Mouse (Mus musculus) CH12.LX (cell line): ENCODE measurements around the gene Mcur1.

ENCODE experiments used
- CTCF ChIP-seq, 2 experiments: IDR thresholded peaks in 1 of 2; conservative IDR thresholded peaks in 1 of 2; 2 replicates each; pipeline ENCODE4 v1.5.1; 2011 to 2012; ENCODE audit warnings: low read depth in 2 of 2, low read length in 2 of 2, improper control_type of control experiment in 1 of 2, inconsistent platforms in 1 of 2, mild to moderate bottlenecking in 1 of 2, moderate library complexity in 1 of 2
- POLR2A ChIP-seq: IDR thresholded peaks from 2 replicates; pipeline ENCODE4 v1.6.1; 2011; ENCODE audit warnings: low read depth, mild to moderate bottlenecking, improper control_type of control experiment, low read length
- ZMIZ1 ChIP-seq: IDR thresholded peaks from 2 replicates; pipeline ENCODE4 v1.6.1; 2012; ENCODE audit warnings: low read depth, mild to moderate bottlenecking, inconsistent platforms, low read length, improper control_type of control experiment
- ZNF384 ChIP-seq: IDR thresholded peaks from 2 replicates; pipeline ENCODE4 v1.6.1; 2012; ENCODE audit warnings: low read depth, low read length, improper control_type of control experiment, inconsistent platforms

- no peak for TF ChIP-seq POLR2A
- no peak for TF ChIP-seq CTCF (conservative IDR thresholded peaks at IDR 0.05 in 1 of 2, IDR thresholded peaks at IDR 0.05 in 1 of 2; ENCODE audit: low read depth in 2 of 2, low read length in 2 of 2)
- no peak for TF ChIP-seq ZMIZ1
- no peak for TF ChIP-seq ZNF384
These were observed 36.0 kb downstream of the Mcur1 start for GRCm38 (mm10) chr13:43523906-43524480.
